Mouse (Mus musculus) midbrain, embryonic 12.5 days (tissue): ENCODE measurements around the gene Phactr3. TPM values are rescaled to one million over a fixed set of nuclear protein-coding genes. Genes with fewer than 3 reads are reported as not detected.

ENCODE experiments used
- polyA plus RNA-seq: library from polyadenylated mRNA; unstranded; fragments of >200 nt; fragmentation: Nextera tagmentation; extraction: Ambion mirVana; gene quantifications from 2 replicates; pipeline ENCODE4 v1.2.1, GENCODE M21; 2016

The Phactr3 gene
- polyA plus RNA-seq, 1 experiment from 2014 or later = 19.1 TPM

Other genes with a start within 250 kb of the Phactr3 start
- 1.7 and 2.3 TPM in 2 replicates for gene Gm14327, start 221.9 kb upstream of the Phactr3 start, polyA plus RNA-seq
- gene Zfp972, start 193.4 kb upstream of the Phactr3 start, polyA plus RNA-seq = 0.82 TPM in 1 of 2 replicates, not detected in the other
- gene Gm14326, start 161.7 kb upstream of the Phactr3 start, polyA plus RNA-seq = 14.4 and 15.8 TPM in 2 replicates
- gene Zfp971, start 95.7 kb upstream of the Phactr3 start, polyA plus RNA-seq = 11.2 and 14.1 TPM in 2 replicates
- 13.7 and 13.8 TPM in 2 replicates for gene Zfp931, start 40.5 kb upstream of the Phactr3 start, polyA plus RNA-seq